31 mouse cellular contexts compared by ENCODE assay signal in genomic region chr5:43105528-43105927, GRCm38 (mm10).
"Had no signal": no experiment of that assay in that cellular context is flagged by ENCODE, and none has a peak within 500 bp of the region (broad histone marks: within the 10 kb centered on the region; RNA-seq: fewer than 3 reads in every experiment).

No protein-coding gene starts in this region.

- H3K4me1 ChIP-seq: limb, embryonic 12.5 days; liver, embryonic 15.5 days; lung, embryonic 15.5 days had no signal

- H3K4me3 ChIP-seq: limb, embryonic 10.5 days; limb, embryonic 12.5 days; limb, embryonic 13.5 days; limb, embryonic 15.5 days; liver, embryonic 12.5 days; liver, embryonic 13.5 days; liver, embryonic 15.5 days; lung, embryonic 15.5 days; megakaryocyte, embryonic 14.5 days; midbrain, embryonic 10.5 days; midbrain, embryonic 12.5 days; midbrain, embryonic 13.5 days; midbrain, embryonic 15.5 days; myocyte had no signal

- H3K36me3 ChIP-seq: limb, embryonic 10.5 days; limb, embryonic 12.5 days; limb, embryonic 13.5 days; limb, embryonic 15.5 days; liver, embryonic 12.5 days; liver, embryonic 13.5 days; liver, embryonic 15.5 days; lung, embryonic 15.5 days; midbrain, embryonic 10.5 days; midbrain, embryonic 12.5 days; midbrain, embryonic 13.5 days; midbrain, embryonic 15.5 days had no signal

- H3K9ac ChIP-seq: limb, embryonic 12.5 days; limb, embryonic 13.5 days; limb, embryonic 15.5 days; liver, embryonic 12.5 days; liver, embryonic 13.5 days; liver, embryonic 14.5 days; liver, embryonic 15.5 days; liver, postnatal 0 days; lung, embryonic 14.5 days; lung, embryonic 15.5 days; midbrain, embryonic 12.5 days; midbrain, embryonic 13.5 days; midbrain, embryonic 15.5 days had no signal

- DNase-seq: left cerebral cortex, postnatal 4 days; liver; liver, embryonic 13.5 days; liver, postnatal 0 days; lung, adult 18-20 months; lung, adult 2 months; lung, embryonic 14.5 days; lung, postnatal 10 days; lung, postnatal 14 days; lung, postnatal 36 days; lung, postnatal 4 days; midbrain, embryonic 14.5 days had no signal

- H3K27ac ChIP-seq: limb, embryonic 10.5 days; limb, embryonic 12.5 days; limb, embryonic 13.5 days; limb, embryonic 15.5 days; liver, embryonic 12.5 days; liver, embryonic 13.5 days; liver, embryonic 14.5 days; liver, embryonic 15.5 days; lung, embryonic 15.5 days; macrophage; midbrain, embryonic 10.5 days; midbrain, embryonic 12.5 days; midbrain, embryonic 13.5 days; midbrain, embryonic 15.5 days had no signal

- ATAC-seq: liver, embryonic 12.5 days; liver, postnatal 0 days; lung, postnatal 0 days; midbrain, embryonic 13.5 days; midbrain, embryonic 15.5 days; midbrain, embryonic 16.5 days had no signal

- H3K9me3 ChIP-seq: limb, embryonic 10.5 days; limb, embryonic 12.5 days; limb, embryonic 13.5 days; limb, embryonic 15.5 days; liver, embryonic 12.5 days; liver, embryonic 13.5 days; liver, embryonic 15.5 days; lung, embryonic 15.5 days; megakaryocyte, embryonic 14.5 days; midbrain, embryonic 10.5 days; midbrain, embryonic 12.5 days; midbrain, embryonic 13.5 days; midbrain, embryonic 15.5 days had no signal

- H3K27me3 ChIP-seq: limb, embryonic 12.5 days; limb, embryonic 13.5 days; limb, embryonic 15.5 days; liver, embryonic 12.5 days; liver, embryonic 13.5 days; liver, embryonic 15.5 days; lung, embryonic 15.5 days; megakaryocyte, embryonic 14.5 days; midbrain, embryonic 12.5 days; midbrain, embryonic 13.5 days; midbrain, embryonic 15.5 days had no signal

- H3K4me2 ChIP-seq: limb, embryonic 12.5 days; limb, embryonic 13.5 days; limb, embryonic 15.5 days; liver, embryonic 11.5 days; liver, embryonic 12.5 days; liver, embryonic 13.5 days; liver, embryonic 15.5 days; lung, embryonic 14.5 days; lung, embryonic 15.5 days; midbrain, embryonic 11.5 days; midbrain, embryonic 12.5 days; midbrain, embryonic 13.5 days; midbrain, embryonic 15.5 days had no signal
